ENCODE assay signal across 46 mouse cellular contexts in genomic region chr17:37276573-37276972, GRCm38 (mm10). TPM values are rescaled to one million over a fixed set of nuclear protein-coding genes. Genes with fewer than 3 reads are reported as not detected.
"Had no signal": no experiment of that assay in that cellular context is flagged by ENCODE, and none has a peak within 500 bp of the region (broad histone marks: within the 10 kb centered on the region; RNA-seq: fewer than 3 reads in every experiment).

No protein-coding gene starts in this region.

- H3K4me2 ChIP-seq: limb, embryonic 12.5 days; limb, embryonic 13.5 days; limb, embryonic 15.5 days; liver, embryonic 11.5 days; liver, embryonic 12.5 days; liver, embryonic 13.5 days; liver, embryonic 15.5 days; lung, embryonic 14.5 days; lung, embryonic 15.5 days; midbrain, embryonic 11.5 days; midbrain, embryonic 12.5 days; midbrain, embryonic 13.5 days; midbrain, embryonic 15.5 days; neural tube, embryonic 12.5 days had no signal

- H3K27me3 ChIP-seq: limb, embryonic 12.5 days; limb, embryonic 13.5 days; limb, embryonic 15.5 days; liver, embryonic 12.5 days; liver, embryonic 13.5 days; liver, embryonic 15.5 days; lung, embryonic 15.5 days; megakaryocyte, embryonic 14.5 days; midbrain, embryonic 12.5 days; midbrain, embryonic 13.5 days; midbrain, embryonic 15.5 days; neural tube, embryonic 12.5 days had no signal

- H3K9ac ChIP-seq: limb, embryonic 12.5 days; limb, embryonic 13.5 days; limb, embryonic 15.5 days; liver, embryonic 12.5 days; liver, embryonic 13.5 days; liver, embryonic 14.5 days; liver, embryonic 15.5 days; liver, postnatal 0 days; lung, embryonic 14.5 days; lung, embryonic 15.5 days; midbrain, embryonic 12.5 days; midbrain, embryonic 13.5 days; midbrain, embryonic 15.5 days; neural tube, embryonic 12.5 days had no signal

- H3K4me1 ChIP-seq: limb, embryonic 10.5 days; limb, embryonic 12.5 days; limb, embryonic 13.5 days; limb, embryonic 15.5 days; liver, embryonic 12.5 days; liver, embryonic 13.5 days; liver, embryonic 15.5 days; lung, embryonic 15.5 days; midbrain, embryonic 10.5 days; midbrain, embryonic 12.5 days; midbrain, embryonic 13.5 days; midbrain, embryonic 15.5 days; neural tube, embryonic 12.5 days had no signal

- H3K9me3 ChIP-seq: limb, embryonic 10.5 days; limb, embryonic 12.5 days; limb, embryonic 13.5 days; limb, embryonic 15.5 days; liver, embryonic 12.5 days; liver, embryonic 13.5 days; liver, embryonic 15.5 days; lung, embryonic 15.5 days; megakaryocyte, embryonic 14.5 days; midbrain, embryonic 10.5 days; midbrain, embryonic 12.5 days; midbrain, embryonic 13.5 days; midbrain, embryonic 15.5 days; neural tube, embryonic 12.5 days had no signal

- H3K4me3 ChIP-seq: left cerebral cortex, adult 2 months; limb, embryonic 10.5 days; limb, embryonic 12.5 days; limb, embryonic 13.5 days; limb, embryonic 15.5 days; liver, embryonic 12.5 days; liver, embryonic 13.5 days; liver, embryonic 15.5 days; lung, embryonic 15.5 days; megakaryocyte, embryonic 14.5 days; midbrain, embryonic 10.5 days; midbrain, embryonic 12.5 days; midbrain, embryonic 13.5 days; midbrain, embryonic 15.5 days; myocyte; neural tube, embryonic 12.5 days had no signal

- H3K36me3 ChIP-seq: limb, embryonic 10.5 days; limb, embryonic 12.5 days; limb, embryonic 13.5 days; limb, embryonic 15.5 days; liver, embryonic 12.5 days; liver, embryonic 13.5 days; liver, embryonic 15.5 days; lung, embryonic 15.5 days; midbrain, embryonic 10.5 days; midbrain, embryonic 12.5 days; midbrain, embryonic 13.5 days; midbrain, embryonic 15.5 days; neural tube, embryonic 12.5 days had no signal

- H3K27ac ChIP-seq: left cerebral cortex, adult 2 months; limb, embryonic 10.5 days; limb, embryonic 12.5 days; limb, embryonic 13.5 days; limb, embryonic 15.5 days; liver, embryonic 12.5 days; liver, embryonic 13.5 days; liver, embryonic 14.5 days; liver, embryonic 15.5 days; lung, embryonic 15.5 days; midbrain, embryonic 10.5 days; midbrain, embryonic 12.5 days; midbrain, embryonic 13.5 days; midbrain, embryonic 15.5 days; neural tube, embryonic 12.5 days had no signal

- ATAC-seq: liver, embryonic 12.5 days; liver, postnatal 0 days; lung, postnatal 0 days; midbrain, embryonic 13.5 days; midbrain, embryonic 15.5 days; midbrain, embryonic 16.5 days had no signal

- DNase-seq: left cerebral cortex, postnatal 4 days; liver; liver, embryonic 13.5 days; liver, postnatal 0 days; lung, adult 18-20 months; lung, adult 2 months; lung, embryonic 14.5 days; lung, postnatal 10 days; lung, postnatal 14 days; lung, postnatal 36 days; lung, postnatal 4 days had no signal

RNA-seq across cellular contexts. Expression of gene Olfr99, which starts 6.7 kb away (rescaled TPM):
- total RNA-seq: left cerebral cortex, adult 2 months; left cerebral cortex, adult 8-10 months; left cerebral cortex, postnatal 10 days; left cerebral cortex, postnatal 14 days; left cerebral cortex, postnatal 25 days; left cerebral cortex, postnatal 4 days; liver, adult 2 months; megakaryocyte progenitor cell, adult 5-6 weeks; megakaryocyte, adult 5-6 weeks; megakaryocyte-erythroid progenitor cell, adult 5-6 weeks; midbrain, postnatal 0 days; monocyte, adult 5-6 weeks had no signal
- polyA plus RNA-seq: limb, embryonic 10.5 days; limb, embryonic 11.5 days; limb, embryonic 12.5 days; limb, embryonic 13.5 days; limb, embryonic 14.5 days; limb, embryonic 15.5 days; liver, adult 2 months; liver, embryonic 11.5 days; liver, embryonic 12.5 days; liver, embryonic 13.5 days; liver, embryonic 14.5 days; liver, embryonic 15.5 days; liver, embryonic 16.5 days; liver, postnatal 0 days; lung, adult 2 months; lung, embryonic 14.5 days; lung, embryonic 15.5 days; lung, embryonic 16.5 days; lung, postnatal 0 days; midbrain, embryonic 10.5 days; midbrain, embryonic 11.5 days; midbrain, embryonic 12.5 days; midbrain, embryonic 13.5 days; midbrain, embryonic 15.5 days; midbrain, embryonic 16.5 days; midbrain, postnatal 0 days; neural tube, embryonic 11.5 days; neural tube, embryonic 12.5 days had no signal

RNA-seq across cellular contexts. Expression of gene Olfr98, which starts 13.0 kb away (rescaled TPM):
- total RNA-seq: left cerebral cortex, adult 2 months; left cerebral cortex, adult 8-10 months; left cerebral cortex, postnatal 10 days; left cerebral cortex, postnatal 14 days; left cerebral cortex, postnatal 25 days; left cerebral cortex, postnatal 4 days; liver, adult 2 months; megakaryocyte progenitor cell, adult 5-6 weeks; megakaryocyte, adult 5-6 weeks; megakaryocyte-erythroid progenitor cell, adult 5-6 weeks; midbrain, postnatal 0 days; monocyte, adult 5-6 weeks had no signal
- polyA plus RNA-seq: limb, embryonic 10.5 days; limb, embryonic 11.5 days; limb, embryonic 12.5 days; limb, embryonic 13.5 days; limb, embryonic 14.5 days; limb, embryonic 15.5 days; liver, adult 2 months; liver, embryonic 11.5 days; liver, embryonic 12.5 days; liver, embryonic 13.5 days; liver, embryonic 14.5 days; liver, embryonic 15.5 days; liver, embryonic 16.5 days; liver, postnatal 0 days; lung, adult 2 months; lung, embryonic 14.5 days; lung, embryonic 15.5 days; lung, embryonic 16.5 days; lung, postnatal 0 days; midbrain, embryonic 10.5 days; midbrain, embryonic 11.5 days; midbrain, embryonic 12.5 days; midbrain, embryonic 13.5 days; midbrain, embryonic 15.5 days; midbrain, embryonic 16.5 days; midbrain, postnatal 0 days; myocyte; neural tube, embryonic 11.5 days; neural tube, embryonic 12.5 days had no signal

RNA-seq across cellular contexts. Expression of gene Olfr101, which starts 27.5 kb away (rescaled TPM):
- total RNA-seq: left cerebral cortex, adult 2 months; left cerebral cortex, adult 8-10 months; left cerebral cortex, postnatal 10 days; left cerebral cortex, postnatal 14 days; left cerebral cortex, postnatal 25 days; left cerebral cortex, postnatal 4 days; liver, adult 2 months; megakaryocyte progenitor cell, adult 5-6 weeks; megakaryocyte, adult 5-6 weeks; megakaryocyte-erythroid progenitor cell, adult 5-6 weeks; midbrain, postnatal 0 days; monocyte, adult 5-6 weeks had no signal
- polyA plus RNA-seq: limb, embryonic 10.5 days; limb, embryonic 11.5 days; limb, embryonic 12.5 days; limb, embryonic 13.5 days; limb, embryonic 14.5 days; limb, embryonic 15.5 days; liver, adult 2 months; liver, embryonic 11.5 days; liver, embryonic 12.5 days; liver, embryonic 13.5 days; liver, embryonic 14.5 days; liver, embryonic 15.5 days; liver, embryonic 16.5 days; liver, postnatal 0 days; lung, adult 2 months; lung, embryonic 14.5 days; lung, embryonic 15.5 days; lung, embryonic 16.5 days; lung, postnatal 0 days; midbrain, embryonic 10.5 days; midbrain, embryonic 11.5 days; midbrain, embryonic 12.5 days; midbrain, embryonic 13.5 days; midbrain, embryonic 15.5 days; midbrain, embryonic 16.5 days; midbrain, postnatal 0 days; myocyte; neural tube, embryonic 11.5 days; neural tube, embryonic 12.5 days had no signal

RNA-seq across cellular contexts. Expression of gene Olfr97, which starts 39.4 kb away (rescaled TPM):
- total RNA-seq: left cerebral cortex, adult 2 months; left cerebral cortex, adult 8-10 months; left cerebral cortex, postnatal 10 days; left cerebral cortex, postnatal 14 days; left cerebral cortex, postnatal 25 days; left cerebral cortex, postnatal 4 days; liver, adult 2 months; megakaryocyte progenitor cell, adult 5-6 weeks; megakaryocyte, adult 5-6 weeks; megakaryocyte-erythroid progenitor cell, adult 5-6 weeks; midbrain, postnatal 0 days; monocyte, adult 5-6 weeks had no signal
- polyA plus RNA-seq: limb, embryonic 10.5 days; limb, embryonic 11.5 days; limb, embryonic 12.5 days; limb, embryonic 13.5 days; limb, embryonic 14.5 days; limb, embryonic 15.5 days; liver, adult 2 months; liver, embryonic 11.5 days; liver, embryonic 12.5 days; liver, embryonic 13.5 days; liver, embryonic 14.5 days; liver, embryonic 15.5 days; liver, embryonic 16.5 days; liver, postnatal 0 days; lung, adult 2 months; lung, embryonic 14.5 days; lung, embryonic 15.5 days; lung, embryonic 16.5 days; lung, postnatal 0 days; midbrain, embryonic 10.5 days; midbrain, embryonic 11.5 days; midbrain, embryonic 12.5 days; midbrain, embryonic 13.5 days; midbrain, embryonic 15.5 days; midbrain, embryonic 16.5 days; midbrain, postnatal 0 days; myocyte; neural tube, embryonic 11.5 days; neural tube, embryonic 12.5 days had no signal
